Mouse (Mus musculus): ENCODE measurements around the gene Ctxn1.
"Not testable (repeated sequence)": the region's sequence is repeated elsewhere in the genome, so short reads cannot be mapped to it uniquely, and the experiment has no call there.

The Ctxn1 gene

GRCm38 (mm10) chr8:4259125-4259804 lies at the start of gene Ctxn1:
Gene Ctxn1 (minus strand): TSS chr8:4259274.
- DNase-seq (ENCODE audit: low read depth, low spot score): peak; percentile 93

GRCm38 (mm10) chr8:4305838-4306237 lies 46.8 kb upstream of the Ctxn1 start:
- DNase-seq (ENCODE audit: low read depth, low spot score): peak; percentile 40

GRCm38 (mm10) chr8:4304124-4304547 lies 45.1 kb upstream of the Ctxn1 start:
- DNase-seq (ENCODE audit: low read depth, low spot score): no peak

GRCm38 (mm10) chr8:4297822-4298221 lies 38.7 kb upstream of the Ctxn1 start:
- DNase-seq (ENCODE audit: low read depth, low spot score): no peak

- no peak for DNase-seq (ENCODE audit: low read depth, low spot score)
These were observed 33.7 kb upstream of the Ctxn1 start for GRCm38 (mm10) chr8:4292738-4293137.

- DNase-seq (ENCODE audit: low read depth, low spot score): no peak
These were observed 17.0 kb upstream of the Ctxn1 start for GRCm38 (mm10) chr8:4276111-4276465.

- peak; percentile 95 for DNase-seq (ENCODE audit: low read depth, low spot score)
These were observed 16.4 kb upstream of the Ctxn1 start, which contains the start of gene Timm44 for GRCm38 (mm10) chr8:4275275-4276110. Gene Timm44 (minus strand): TSS chr8:4275913.

- no peak for DNase-seq (ENCODE audit: low read depth, low spot score)
These were observed 10.5 kb upstream of the Ctxn1 start for GRCm38 (mm10) chr8:4269609-4270008.

- peak; percentile 38 for DNase-seq (ENCODE audit: low read depth, low spot score)
These were observed 8.6 kb upstream of the Ctxn1 start for GRCm38 (mm10) chr8:4267627-4268026.

- no peak for DNase-seq (ENCODE audit: low read depth, low spot score)
These were observed 6.3 kb upstream of the Ctxn1 start for GRCm38 (mm10) chr8:4265160-4265914.

- DNase-seq (ENCODE audit: low read depth, low spot score): no peak
These were observed 4.2 kb upstream of the Ctxn1 start for GRCm38 (mm10) chr8:4263105-4263791.

- no peak for DNase-seq (ENCODE audit: low read depth, low spot score)
These were observed 714 bp upstream of the Ctxn1 start for GRCm38 (mm10) chr8:4259805-4260170.

- DNase-seq (ENCODE audit: low read depth, low spot score): no peak
These were observed 396 bp downstream of the Ctxn1 start for GRCm38 (mm10) chr8:4258678-4259077.

- peak; percentile 72 for DNase-seq (ENCODE audit: low read depth, low spot score)
These were observed 841 bp downstream of the Ctxn1 start for GRCm38 (mm10) chr8:4258233-4258632.

- no peak for DNase-seq (ENCODE audit: low read depth, low spot score)
These were observed 1.7 kb downstream of the Ctxn1 start for GRCm38 (mm10) chr8:4257350-4257749.

GRCm38 (mm10) chr8:4256911-4257310 lies 2.2 kb downstream of the Ctxn1 start:
- DNase-seq (ENCODE audit: low read depth, low spot score): no peak

GRCm38 (mm10) chr8:4255471-4255870 lies 3.6 kb downstream of the Ctxn1 start:
- DNase-seq (ENCODE audit: low read depth, low spot score): not testable (repeated sequence)

GRCm38 (mm10) chr8:4254001-4254400 lies 5.1 kb downstream of the Ctxn1 start:
- no peak for DNase-seq (ENCODE audit: low read depth, low spot score)

GRCm38 (mm10) chr8:4252934-4253841 lies 5.9 kb downstream of the Ctxn1 start, which contains the start of gene Snapc2:
Gene Snapc2 (plus strand): TSS chr8:4253080.
- DNase-seq (ENCODE audit: low read depth, low spot score): peak; percentile 95

- no peak for DNase-seq (ENCODE audit: low read depth, low spot score)
These were observed 6.8 kb downstream of the Ctxn1 start for GRCm38 (mm10) chr8:4252116-4252760.
